Comparison of ENCODE assay signal across 8 mouse cellular contexts in the genomic region with DNA sequence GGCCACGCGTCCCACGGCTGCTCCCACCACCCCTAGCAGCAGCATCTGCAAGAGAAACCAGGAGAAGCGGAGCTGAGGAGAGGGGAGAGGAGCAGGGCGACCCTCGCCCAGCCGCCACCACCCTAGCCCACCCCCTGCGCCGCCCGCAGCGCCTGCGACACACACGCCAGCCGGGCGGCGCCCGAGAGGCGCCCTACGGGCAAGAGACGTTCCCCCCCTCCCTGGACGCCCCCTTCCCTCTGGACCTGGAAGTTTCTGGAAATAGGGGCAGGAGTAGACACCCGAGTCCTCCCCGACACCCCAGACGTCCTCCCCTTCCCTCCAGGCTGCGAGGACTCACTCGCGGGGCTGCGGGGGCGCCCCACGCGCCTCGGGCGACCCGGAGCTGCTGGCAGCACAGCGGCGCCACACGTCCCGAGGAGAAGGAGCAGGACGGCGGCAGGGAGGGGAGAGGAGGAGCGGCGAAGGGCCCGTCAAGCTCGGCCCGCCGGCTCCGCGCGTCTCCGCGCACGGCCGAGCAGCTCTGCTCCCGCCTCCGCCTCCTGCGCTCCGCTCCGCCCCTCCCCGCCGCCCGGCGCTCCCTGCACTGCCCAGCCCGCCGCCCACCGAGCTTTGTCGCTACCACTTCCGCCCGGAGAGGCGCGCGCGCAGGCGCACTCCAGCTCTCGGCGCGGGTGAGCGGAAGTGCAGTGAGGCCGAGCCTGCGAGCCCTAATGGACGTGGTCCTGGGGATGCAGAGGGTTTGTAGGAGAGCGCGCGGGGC. TPM values are rescaled to one million over a fixed set of nuclear protein-coding genes. Genes with fewer than 3 reads are reported as not detected.
A peak's percentile ranks its signal among the peaks of the same experiment; 100 is the strongest.
DNase-seq lines count a peak whose midpoint lies in the region; ATAC-seq and TF ChIP-seq lines count a peak whose summit lies in the region.

No protein-coding gene starts in this region.

- H3K4me3 ChIP-seq in embryonic facial prominence, embryonic 13.5 days, result peak overlapping the region; percentile 84
- peak overlapping the region; percentile 91 for H3K4me3 ChIP-seq in limb, embryonic 14.5 days (replicated peaks; ENCODE audit: low read length)
- H3K4me3 ChIP-seq in midbrain, postnatal 0 days (ENCODE audit: low read depth, low read length), result peak overlapping the region; percentile 63

- peak; percentile 73; the same call in 1 of the 2 replicates for TF ChIP-seq POLR2A in limb, embryonic 14.5 days (IDR thresholded peaks at IDR 0.05; ENCODE audit: borderline replicate concordance, extremely low read depth, insufficient read depth, insufficient read length)

- 0% methylated on average over 52 of the region's 83 CpGs for WGBS in embryonic facial prominence, embryonic 13.5 days
- WGBS in limb, embryonic 14.5 days, result 2% methylated on average over 23 of the region's 83 CpGs
- WGBS in midbrain, postnatal 0 days, result under 1% methylated on average over 56 of the region's 83 CpGs

- peak; percentile 98 for ATAC-seq in embryonic facial prominence, embryonic 13.5 days (ENCODE audit: insufficient number of reproducible peaks, insufficient read depth, low FRiP score, low TSS enrichment, low read depth)
- ATAC-seq in limb, embryonic 14.5 days (ENCODE audit: low FRiP score, low read depth), result peak; percentile 98
- peak; percentile 98 for ATAC-seq in midbrain, postnatal 0 days (ENCODE audit: low FRiP score)

- peak; percentile 92 for DNase-seq in 3134 (ENCODE audit: extremely low read depth, insufficient read length, low spot score)
- DNase-seq in adrenal gland, postnatal 36 days, result peak; percentile 99
- DNase-seq in heart, adult 8-10 months (ENCODE audit: low spot score), result peak; percentile 95
- peak; percentile 97 for DNase-seq in kidney, adult 9 months
- DNase-seq in limb, embryonic 14.5 days (ENCODE audit: low spot score), result peak; percentile 95
- DNase-seq in midbrain, postnatal 0 days (ENCODE audit: low spot score), result peak; percentile 97
- DNase-seq in spleen, postnatal 14 days (ENCODE audit: low spot score in 2 of 2), result peak; percentile 93 to 95

- H3K27me3 ChIP-seq in embryonic facial prominence, embryonic 13.5 days, result no peaks in the 10 kb centered on the region
- H3K27me3 ChIP-seq in limb, embryonic 14.5 days (ENCODE audit: control insufficient read depth, insufficient read depth, low read length), result no peaks in the 10 kb centered on the region
- H3K27me3 ChIP-seq in midbrain, postnatal 0 days (ENCODE audit: insufficient read depth, low read length), result no peaks in the 10 kb centered on the region

- peak overlapping the region; percentile 95 for H3K9ac ChIP-seq in embryonic facial prominence, embryonic 13.5 days
- peak overlapping the region; percentile 93 for H3K9ac ChIP-seq in limb, embryonic 14.5 days (ENCODE audit: low read depth, low read length, severe bottlenecking)
- peak overlapping the region; percentile 77 for H3K9ac ChIP-seq in midbrain, postnatal 0 days (replicated peaks; ENCODE audit: low read length, poor library complexity, severe bottlenecking)

- H3K27ac ChIP-seq in embryonic facial prominence, embryonic 13.5 days, result peak overlapping the region; percentile 97
- peak overlapping the region; percentile 87 for H3K27ac ChIP-seq in limb, embryonic 14.5 days (replicated peaks; ENCODE audit: low read depth, low read length)
- H3K27ac ChIP-seq in midbrain, postnatal 0 days (ENCODE audit: low read depth, low read length), result peak overlapping the region; percentile 89

- TF ChIP-seq CTCF in midbrain, postnatal 0 days (IDR thresholded peaks at IDR 0.05), result peak; percentile 60

- peak overlapping the region; percentile 97 for H3K4me2 ChIP-seq in embryonic facial prominence, embryonic 13.5 days
- peak overlapping the region; percentile 98 for H3K4me2 ChIP-seq in limb, embryonic 14.5 days (replicated peaks; ENCODE audit: low read depth, low read length, severe bottlenecking)
- peak overlapping the region; percentile 92 for H3K4me2 ChIP-seq in midbrain, postnatal 0 days (ENCODE audit: low read depth, low read length, poor library complexity, severe bottlenecking)

- H3K4me1 ChIP-seq in embryonic facial prominence, embryonic 13.5 days, result peaks cover 17% of the 10 kb centered on the region; the same call in 1 of the 2 replicates
- H3K4me1 ChIP-seq in limb, embryonic 14.5 days (ENCODE audit: control insufficient read depth, insufficient read depth, low read length), result peaks cover 6% of the 10 kb centered on the region; the same call in 1 of the 2 replicates
- H3K4me1 ChIP-seq in midbrain, postnatal 0 days (ENCODE audit: insufficient read depth, low read length), result peaks cover 4% of the 10 kb centered on the region; the same call in 1 of the 2 replicates

- no peaks in the 10 kb centered on the region for H3K9me3 ChIP-seq in embryonic facial prominence, embryonic 13.5 days
- H3K9me3 ChIP-seq in limb, embryonic 14.5 days (ENCODE audit: control insufficient read depth, low read length), result no peaks in the 10 kb centered on the region
- no peaks in the 10 kb centered on the region for H3K9me3 ChIP-seq in midbrain, postnatal 0 days (ENCODE audit: low read length)

- no peaks in the 10 kb centered on the region for H3K36me3 ChIP-seq in embryonic facial prominence, embryonic 13.5 days
- H3K36me3 ChIP-seq in limb, embryonic 14.5 days (ENCODE audit: control insufficient read depth, insufficient read depth, low read length), result no peaks in the 10 kb centered on the region
- no peaks in the 10 kb centered on the region for H3K36me3 ChIP-seq in midbrain, postnatal 0 days (ENCODE audit: insufficient read depth, low read length)

RNA-seq across cellular contexts. Expression of a gene that starts 32.4 kb away (rescaled TPM):
- 10 to 100 TPM; 70.5 to 89.1 TPM for total RNA-seq in adrenal gland, postnatal 36 days (2021)
- 53.3 and 54.4 TPM in 2 replicates for polyA plus RNA-seq in embryonic facial prominence, embryonic 13.5 days (2015; fragmentation: Nextera tagmentation; extraction: Ambion mirVana)
- total RNA-seq in heart, adult 8-10 months (2022), result 10 to 100 TPM; 51.2 to 63.2 (median 57.2) TPM
- 53.0 TPM in 2 replicates for polyA plus RNA-seq in limb, embryonic 14.5 days (2012; rRNA removed)
- 53.3 and 62.8 TPM in 2 replicates for polyA plus RNA-seq in limb, embryonic 14.5 days (2014; fragmentation: Nextera tagmentation; extraction: Ambion mirVana)
- total RNA-seq in midbrain, postnatal 0 days (2014; rRNA removed), result 157 and 184 TPM in 2 replicates
- polyA plus RNA-seq in midbrain, postnatal 0 days (2015; fragmentation: Nextera tagmentation; extraction: Ambion mirVana), result 65.7 and 70.6 TPM in 2 replicates

Comparison
In these comparisons a context has a peak if more than half of its experiments do, and no peak if none do; other contexts are left out.
1. Peak in every context shown above with its lines: DNase-seq, ATAC-seq, H3K4me3 ChIP-seq and H3K27ac ChIP-seq.